Mouse (Mus musculus) spleen, adult 12 weeks (tissue): Measurements from ENCODE around the gene Gm8279.
"Not testable (repeated sequence)": the region's sequence is repeated elsewhere in the genome, so short reads cannot be mapped to it uniquely, and the experiment has no call there.

Experiments
- DNase-seq: peaks from one replicate; pipeline ENCODE4 v3.0.0; 2022; ENCODE audit warnings: low spot score

Gm8279 gene

DNA sequence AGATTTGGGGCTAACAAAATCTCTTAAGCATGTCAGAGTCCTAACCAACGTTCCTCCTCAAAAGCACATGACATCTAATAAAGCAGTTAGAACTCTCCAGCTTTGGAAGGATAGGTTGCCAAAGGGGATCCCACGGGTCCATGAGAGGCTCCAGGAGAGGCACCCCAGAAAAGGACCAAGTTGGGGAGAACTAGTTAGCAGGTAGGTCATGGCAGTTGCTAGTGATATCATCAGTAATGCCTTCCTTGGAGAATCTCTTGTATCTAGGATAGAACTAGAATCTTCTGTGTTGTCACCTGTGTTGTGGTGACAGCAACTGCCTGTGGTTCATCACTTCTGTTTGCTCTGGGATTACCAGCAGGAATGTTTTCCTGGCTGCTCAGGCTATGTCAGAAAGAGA lies at the start of gene Gm8279:
TSS of gene Gm8279 (plus strand) at position 301 of the 400 bp plus-strand sequence.
- not testable (repeated sequence) for DNase-seq

DNA sequence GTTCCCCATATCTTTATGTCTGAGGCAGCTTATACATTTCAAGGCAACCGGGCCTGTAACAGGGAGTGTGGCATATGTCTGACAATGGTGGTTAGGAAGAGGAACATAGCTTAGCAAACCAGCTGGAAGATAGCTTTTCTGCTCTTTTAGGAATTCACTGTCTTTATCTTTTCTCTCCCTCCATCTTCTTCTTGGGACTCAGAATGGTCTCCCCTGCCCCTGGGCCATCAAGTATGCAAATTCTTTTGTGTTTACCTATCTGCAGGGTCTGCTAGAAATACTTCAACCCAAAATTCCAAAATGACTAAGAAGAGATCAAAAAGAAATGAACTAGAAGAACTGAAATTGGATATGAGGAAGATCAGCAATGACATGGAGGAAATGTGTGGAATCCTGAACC lies 32.9 kb downstream of the Gm8279 start, which contains the start of gene Gm3317:
TSS of gene Gm3317 (plus strand) at position 301 of the 400 bp plus-strand sequence.
- DNase-seq, result not testable (repeated sequence)

DNA sequence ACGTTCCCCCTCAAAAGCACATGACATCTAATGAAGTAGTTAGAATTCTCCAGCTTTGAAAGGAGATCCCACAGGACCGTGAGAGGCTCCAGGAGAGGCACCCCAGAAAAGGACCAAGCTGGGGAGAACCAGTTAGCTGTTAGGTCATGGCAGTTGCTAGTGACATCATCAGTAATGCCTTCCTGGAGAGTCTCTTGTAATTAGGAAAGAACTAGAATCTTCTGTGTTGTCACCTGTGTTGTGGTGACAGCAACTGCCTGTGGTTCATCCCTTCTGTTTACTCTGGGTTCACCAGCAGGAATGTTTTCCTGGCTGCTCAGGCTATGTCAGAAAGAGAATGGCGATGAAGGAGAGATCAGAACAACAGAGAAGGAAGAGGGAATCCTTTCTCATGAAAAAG lies 54.2 kb downstream of the Gm8279 start, which contains the start of gene Gm8271:
TSS of gene Gm8271 (plus strand) at position 301 of the 400 bp plus-strand sequence.
- DNase-seq, result not testable (repeated sequence)
